25 mouse cellular contexts compared by ENCODE assay signal in genomic region chr11:91133753-91134270, GRCm38 (mm10).
DNase-seq lines count a peak whose midpoint lies in the region; ATAC-seq and TF ChIP-seq lines count a peak whose summit lies in the region.
"Had no signal": no experiment of that assay in that cellular context is flagged by ENCODE, and none has a peak within 500 bp of the region (broad histone marks: within the 10 kb centered on the region; RNA-seq: fewer than 3 reads in every experiment).

No protein-coding gene starts in this region.

- H3K27ac ChIP-seq in forebrain, embryonic 16.5 days (ENCODE audit: low read length) = no peak overlapping the region
- H3K27ac ChIP-seq in forebrain, embryonic 12.5 days = no peak overlapping the region
- H3K27ac ChIP-seq in lung, embryonic 16.5 days (ENCODE audit: low read length) = no peak overlapping the region
- H3K27ac ChIP-seq in midbrain, embryonic 16.5 days (ENCODE audit: low read length) = peak overlapping the region; percentile 66; the same call in 1 of the 2 replicates
- no peak overlapping the region; the same call in 1 of the 2 replicates for H3K27ac ChIP-seq in midbrain, embryonic 13.5 days
- peak overlapping the region; percentile 15; the same call in 1 of the 2 replicates for H3K27ac ChIP-seq in neural tube, embryonic 15.5 days (replicated peaks)
- H3K27ac ChIP-seq: heart, adult 2 months; hindbrain, embryonic 15.5 days; liver, embryonic 14.5 days had no signal

- H3K36me3 ChIP-seq in forebrain, embryonic 16.5 days (ENCODE audit: control insufficient read depth, insufficient read depth) = no peaks in the 10 kb centered on the region
- H3K36me3 ChIP-seq in forebrain, embryonic 12.5 days (replicated peaks) = no peaks in the 10 kb centered on the region
- no peaks in the 10 kb centered on the region for H3K36me3 ChIP-seq in lung, embryonic 16.5 days (ENCODE audit: control insufficient read depth, insufficient read depth, low read length)
- no peaks in the 10 kb centered on the region for H3K36me3 ChIP-seq in midbrain, embryonic 16.5 days (ENCODE audit: control insufficient read depth, insufficient read depth, low read length)
- H3K36me3 ChIP-seq in midbrain, embryonic 13.5 days = no peaks in the 10 kb centered on the region
- no peaks in the 10 kb centered on the region for H3K36me3 ChIP-seq in neural tube, embryonic 15.5 days
- H3K36me3 ChIP-seq: G1E; heart, embryonic 12.5 days; hindbrain, embryonic 15.5 days had no signal

- no peaks in the 10 kb centered on the region for H3K9me3 ChIP-seq in forebrain, embryonic 16.5 days (ENCODE audit: control insufficient read depth, low read length)
- H3K9me3 ChIP-seq in forebrain, embryonic 12.5 days = no peaks in the 10 kb centered on the region
- H3K9me3 ChIP-seq in lung, embryonic 16.5 days (ENCODE audit: control insufficient read depth, low read length) = no peaks in the 10 kb centered on the region
- no peaks in the 10 kb centered on the region for H3K9me3 ChIP-seq in midbrain, embryonic 16.5 days (replicated peaks; ENCODE audit: control insufficient read depth, low read length, poor library complexity, severe bottlenecking)
- H3K9me3 ChIP-seq in midbrain, embryonic 13.5 days = no peaks in the 10 kb centered on the region
- no peaks in the 10 kb centered on the region for H3K9me3 ChIP-seq in neural tube, embryonic 15.5 days (replicated peaks)
- H3K9me3 ChIP-seq: heart, embryonic 12.5 days; hindbrain, embryonic 15.5 days had no signal

- no peak overlapping the region for H3K9ac ChIP-seq in forebrain, embryonic 16.5 days (replicated peaks; ENCODE audit: low read depth, low read length)
- no peak overlapping the region for H3K9ac ChIP-seq in forebrain, embryonic 12.5 days
- no peak overlapping the region for H3K9ac ChIP-seq in lung, embryonic 16.5 days (ENCODE audit: low read length)
- no peak overlapping the region for H3K9ac ChIP-seq in midbrain, embryonic 16.5 days (ENCODE audit: low read depth, low read length)
- H3K9ac ChIP-seq in midbrain, embryonic 13.5 days (replicated peaks) = no peak overlapping the region
- no peak overlapping the region for H3K9ac ChIP-seq in neural tube, embryonic 15.5 days (replicated peaks)
- H3K9ac ChIP-seq: forebrain, postnatal 0 days; heart, embryonic 12.5 days; hindbrain, embryonic 15.5 days; liver, embryonic 14.5 days had no signal

- H3K4me3 ChIP-seq in forebrain, embryonic 16.5 days (replicated peaks; ENCODE audit: low read length) = no peak overlapping the region
- no peak overlapping the region for H3K4me3 ChIP-seq in forebrain, embryonic 12.5 days (replicated peaks)
- no peak overlapping the region for H3K4me3 ChIP-seq in lung, embryonic 16.5 days (ENCODE audit: low read length)
- H3K4me3 ChIP-seq in lung, adult 2 months (replicated peaks; ENCODE audit: extremely low read depth, low read depth, low read length) = no peak overlapping the region
- no peak overlapping the region for H3K4me3 ChIP-seq in midbrain, embryonic 16.5 days (ENCODE audit: low read depth, low read length)
- no peak overlapping the region for H3K4me3 ChIP-seq in midbrain, embryonic 13.5 days (replicated peaks)
- no peak overlapping the region for H3K4me3 ChIP-seq in neural tube, embryonic 15.5 days (replicated peaks)
- H3K4me3 ChIP-seq: heart, adult 2 months; heart, embryonic 12.5 days; hindbrain, embryonic 15.5 days had no signal

- peak; percentile 38; the same call in 1 of the 2 replicates for ATAC-seq in forebrain, embryonic 16.5 days
- no peak for ATAC-seq in forebrain, embryonic 12.5 days (ENCODE audit: low FRiP score)
- ATAC-seq in lung, embryonic 16.5 days (ENCODE audit: low read depth) = 0 out of 2 replicates have a peak, but pooled peaks have one; percentile 10
- no peak for ATAC-seq in midbrain, embryonic 16.5 days
- ATAC-seq in midbrain, embryonic 13.5 days = no peak
- ATAC-seq in neural tube, embryonic 15.5 days (ENCODE audit: low FRiP score) = no peak
- ATAC-seq: forebrain, postnatal 0 days; inflammation-experienced regulatory T-cells, adult 6 months had no signal

- TF ChIP-seq CTCF in lung, adult 2 months (IDR thresholded peaks at IDR 0.05; ENCODE audit: insufficient read depth, low read length) = no peak

- 0 out of 2 replicates have a peak, but pooled peaks cover 5% of the 10 kb centered on the region for H3K4me1 ChIP-seq in forebrain, embryonic 16.5 days (replicated peaks; ENCODE audit: control insufficient read depth, insufficient read depth, low read length)
- peaks cover 13% of the 10 kb centered on the region; the same call in 1 of the 2 replicates for H3K4me1 ChIP-seq in forebrain, embryonic 12.5 days
- H3K4me1 ChIP-seq in lung, embryonic 16.5 days (replicated peaks; ENCODE audit: control insufficient read depth, insufficient read depth, low read length) = no peaks in the 10 kb centered on the region
- no peaks in the 10 kb centered on the region for H3K4me1 ChIP-seq in lung, adult 2 months (ENCODE audit: control insufficient read depth, insufficient read depth, low read length)
- peaks cover 16% of the 10 kb centered on the region for H3K4me1 ChIP-seq in midbrain, embryonic 16.5 days (ENCODE audit: control insufficient read depth, insufficient read depth, low read length)
- H3K4me1 ChIP-seq in midbrain, embryonic 13.5 days (replicated peaks) = peaks cover 17% of the 10 kb centered on the region
- peaks cover 14% of the 10 kb centered on the region for H3K4me1 ChIP-seq in neural tube, embryonic 15.5 days
- H3K4me1 ChIP-seq: heart, embryonic 12.5 days had no signal

- 56% methylated on average over 9 of the region's 9 CpGs for WGBS in forebrain, embryonic 16.5 days
- WGBS in forebrain, embryonic 12.5 days = 64% methylated on average over 9 of the region's 9 CpGs
- 38% methylated on average over 9 of the region's 9 CpGs for WGBS in lung, embryonic 16.5 days
- 55% methylated on average over 9 of the region's 9 CpGs for WGBS in lung, adult 2 months
- WGBS in midbrain, embryonic 16.5 days = 47% methylated on average over 9 of the region's 9 CpGs
- WGBS in midbrain, embryonic 13.5 days = 58% methylated on average over 9 of the region's 9 CpGs
- 47% methylated on average over 9 of the region's 9 CpGs for WGBS in neural tube, embryonic 15.5 days

- TF ChIP-seq POLR2A in lung, adult 2 months (IDR thresholded peaks at IDR 0.05; ENCODE audit: borderline replicate concordance, extremely low read depth, low read depth, low read length) = no peak

- H3K27me3 ChIP-seq in forebrain, embryonic 16.5 days (replicated peaks; ENCODE audit: control insufficient read depth, insufficient read depth, low read length) = no peaks in the 10 kb centered on the region
- no peaks in the 10 kb centered on the region for H3K27me3 ChIP-seq in forebrain, embryonic 12.5 days
- no peaks in the 10 kb centered on the region for H3K27me3 ChIP-seq in lung, embryonic 16.5 days (ENCODE audit: control insufficient read depth, insufficient read depth, low read depth, low read length)
- H3K27me3 ChIP-seq in midbrain, embryonic 16.5 days (ENCODE audit: control insufficient read depth, insufficient read depth, low read depth, low read length) = no peaks in the 10 kb centered on the region
- H3K27me3 ChIP-seq in midbrain, embryonic 13.5 days = no peaks in the 10 kb centered on the region
- no peaks in the 10 kb centered on the region for H3K27me3 ChIP-seq in neural tube, embryonic 15.5 days (replicated peaks)
- H3K27me3 ChIP-seq: heart, embryonic 12.5 days; hindbrain, embryonic 15.5 days had no signal

- no peak overlapping the region for H3K4me2 ChIP-seq in forebrain, embryonic 16.5 days (ENCODE audit: low read length)
- no peak overlapping the region for H3K4me2 ChIP-seq in forebrain, embryonic 12.5 days
- H3K4me2 ChIP-seq in lung, embryonic 16.5 days (ENCODE audit: low read depth, low read length) = no peak overlapping the region
- no peak overlapping the region for H3K4me2 ChIP-seq in midbrain, embryonic 16.5 days (ENCODE audit: low read length)
- H3K4me2 ChIP-seq in midbrain, embryonic 13.5 days (replicated peaks) = no peak overlapping the region
- H3K4me2 ChIP-seq in neural tube, embryonic 15.5 days = no peak overlapping the region
- H3K4me2 ChIP-seq: heart, embryonic 12.5 days; hindbrain, embryonic 15.5 days had no signal

- DNase-seq in lung, adult 2 months = no peak
- DNase-seq: adrenal gland, adult 8-10 months; cerebellum, adult 11 months; cerebellum, adult 9-10 months; cerebellum, postnatal 36 days; forebrain, postnatal 0 days; heart, adult 2 months; kidney, adult 11 months; layer of hippocampus, adult 9-11 months; liver; lung, postnatal 14 days; right cerebral cortex, postnatal 4 days; thymus, adult 2 months; thymus, postnatal 4 days had no signal

Comparison
In these comparisons a context has a peak if more than half of its experiments do, and no peak if none do; other contexts are left out.
1. ATAC-seq: peak in forebrain, embryonic 16.5 days (single experiment) and lung, embryonic 16.5 days (single experiment); none in forebrain, embryonic 12.5 days (single experiment), midbrain, embryonic 16.5 days (single experiment), midbrain, embryonic 13.5 days (single experiment) and neural tube, embryonic 15.5 days (single experiment).
2. H3K27ac ChIP-seq: peak in midbrain, embryonic 16.5 days (single experiment) and neural tube, embryonic 15.5 days (single experiment); none in forebrain, embryonic 16.5 days (single experiment), forebrain, embryonic 12.5 days (single experiment), lung, embryonic 16.5 days (single experiment) and midbrain, embryonic 13.5 days (single experiment).